Mouse (Mus musculus) forebrain, embryonic 11.5 days (tissue): ENCODE results near the gene Sertad2. TPM values are rescaled to one million over a fixed set of nuclear protein-coding genes. Genes with fewer than 3 reads are reported as not detected.
A peak's percentile ranks its signal among the peaks of the same experiment; 100 is the strongest.

Experiments used
- ATAC-seq: fragments of 200-750 bp; cut with Nextera tagmentation; replicated peaks from 2 replicates; pipeline ENCODE4 v1.8.0; 2017; ENCODE audit warnings: moderate TSS enrichment; ENCODE audit not compliant: low FRiP score
- DNase-seq: peaks from one replicate; pipeline ENCODE4 v3.0.0-alpha.2; 2017; ENCODE audit warnings: low spot score
- H3K27ac ChIP-seq: fragments of 300-500 bp; sonication (generic); 2 replicates; pipeline ENCODE4 v1.5.1; 2014; ENCODE audit warnings: low read depth, low read length
- H3K27me3 ChIP-seq: fragments of 300-500 bp; sonication (generic); 2 replicates; pipeline ENCODE4 v1.6.1; 2014; ENCODE audit warnings: mild to moderate bottlenecking, low read length, mixed read lengths; ENCODE audit not compliant: control insufficient read depth, insufficient read depth
- H3K36me3 ChIP-seq: fragments of 300-500 bp; sonication (generic); 2 replicates; pipeline ENCODE4 v1.6.1; 2014; ENCODE audit warnings: mild to moderate bottlenecking, low read length, moderate library complexity, mixed read lengths; ENCODE audit not compliant: control insufficient read depth, insufficient read depth
- H3K4me1 ChIP-seq: fragments of 300-500 bp; sonication (generic); replicated peaks from 2 replicates; pipeline ENCODE4 v1.6.1; 2014; ENCODE audit warnings: low read length, mixed read lengths; ENCODE audit not compliant: control insufficient read depth, insufficient read depth
- H3K4me2 ChIP-seq: fragments of 300-500 bp; sonication (generic); 2 replicates; pipeline ENCODE4 v1.6.1; 2014; ENCODE audit warnings: low read depth, mild to moderate bottlenecking, low read length, moderate library complexity, mixed read lengths; ENCODE audit not compliant: severe bottlenecking
- H3K4me3 ChIP-seq: fragments of 300-500 bp; sonication (generic); 2 replicates; pipeline ENCODE4 v1.5.1; 2014; ENCODE audit warnings: low read depth, low read length
- H3K9ac ChIP-seq: fragments of 300-500 bp; sonication (generic); 2 replicates; pipeline ENCODE4 v1.6.1; 2014; ENCODE audit warnings: low read length
- H3K9me3 ChIP-seq: fragments of 300-500 bp; sonication (generic); 2 replicates; pipeline ENCODE4 v1.6.1; 2016; ENCODE audit warnings: low read length, mixed read lengths; ENCODE audit not compliant: control insufficient read depth
- WGBS: fragments of 180-500 bp; shearing (Covaris S2); extraction: QIAGEN DNeasy Blood & Tissue Kit; methylation state at CpG from one replicate; pipeline ENCODE4 v1.1.7; 2014; 5-methylcytosine and 5-hydroxymethylcytosine counted together
- polyA plus RNA-seq: library from polyadenylated mRNA; unstranded; fragments of >200 nt; fragmentation: Nextera tagmentation; extraction: Ambion mirVana; gene quantifications from 2 replicates; pipeline ENCODE4 v1.2.1, GENCODE M21; 2014

The Sertad2 gene
- polyA plus RNA-seq, 1 experiment from 2014 or later = 26.5 TPM

DNA sequence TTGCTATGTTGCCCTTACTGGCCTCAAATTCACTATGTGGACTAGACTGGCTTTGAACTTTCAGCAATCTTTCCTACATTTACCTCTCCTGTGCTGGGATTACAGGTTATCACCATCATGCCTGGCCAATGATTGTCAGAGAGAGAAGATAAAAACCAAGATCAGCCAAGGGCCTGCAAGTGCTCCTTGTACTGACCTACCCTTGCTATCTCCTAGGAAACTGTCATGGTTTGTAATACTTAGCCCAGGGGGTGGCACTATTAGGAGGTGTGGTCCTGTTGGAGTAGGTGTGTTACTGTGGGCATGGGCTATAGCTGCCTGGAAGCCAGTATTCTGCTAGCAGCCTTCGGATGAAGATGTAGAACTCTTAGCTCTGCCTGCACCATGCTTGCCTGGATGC lies 18.6 kb upstream of the Sertad2 start:
- ATAC-seq = no peak
- 80% methylated on average over 1 of the region's 1 CpGs for WGBS
- Histone ChIP-seq H3K4me1 (no peaks in the 10 kb centered on the region), H3K36me3 (no peaks in the 10 kb centered on the region), H3K27me3 (no peaks in the 10 kb centered on the region), H3K27ac (no peak overlapping the region), H3K4me2 (no peak overlapping the region), H3K4me3 (no peak overlapping the region), H3K9me3 (no peaks in the 10 kb centered on the region), H3K9ac (no peak overlapping the region)
- no peak for DNase-seq

GRCm38 (mm10) chr11:20525909-20526308 lies 17.1 kb upstream of the Sertad2 start:
- no peak overlapping the region for H3K27ac ChIP-seq
- no peak for DNase-seq
- H3K9me3 ChIP-seq = no peaks in the 10 kb centered on the region
- H3K4me2 ChIP-seq = no peak overlapping the region
- 82% methylated on average over 8 of the region's 8 CpGs for WGBS
- H3K36me3 ChIP-seq = no peaks in the 10 kb centered on the region
- H3K4me3 ChIP-seq = no peak overlapping the region
- no peaks in the 10 kb centered on the region for H3K4me1 ChIP-seq
- H3K9ac ChIP-seq = no peak overlapping the region
- no peak for ATAC-seq
- no peaks in the 10 kb centered on the region for H3K27me3 ChIP-seq

- Histone ChIP-seq H3K36me3 (no peaks in the 10 kb centered on the region), H3K27ac (no peak overlapping the region), H3K4me2 (no peak overlapping the region), H3K4me3 (no peak overlapping the region), H3K9ac (no peak overlapping the region), H3K4me1 (no peaks in the 10 kb centered on the region), H3K27me3 (no peaks in the 10 kb centered on the region), H3K9me3 (no peaks in the 10 kb centered on the region)
- WGBS = 90% methylated on average over 3 of the region's 3 CpGs
- ATAC-seq = no peak
- DNase-seq = no peak
Observed at GRCm38 (mm10) chr11:20527901-20528300, 15.2 kb upstream of the Sertad2 start.

GRCm38 (mm10) chr11:20531682-20531991 lies 11.4 kb upstream of the Sertad2 start:
- Histone ChIP-seq H3K27ac (no peak overlapping the region), H3K4me2 (peak overlapping the region; percentile 52), H3K9ac (peak overlapping the region; percentile 49), H3K27me3 (no peaks in the 10 kb centered on the region), H3K36me3 (no peaks in the 10 kb centered on the region), H3K4me3 (peak overlapping the region; percentile 43), H3K4me1 (no peaks in the 10 kb centered on the region), H3K9me3 (no peaks in the 10 kb centered on the region)
- DNase-seq (no peak), ATAC-seq (no peak; the same call in 1 of the 2 replicates)
- 35% methylated on average over 1 of the region's 1 CpGs for WGBS

DNA sequence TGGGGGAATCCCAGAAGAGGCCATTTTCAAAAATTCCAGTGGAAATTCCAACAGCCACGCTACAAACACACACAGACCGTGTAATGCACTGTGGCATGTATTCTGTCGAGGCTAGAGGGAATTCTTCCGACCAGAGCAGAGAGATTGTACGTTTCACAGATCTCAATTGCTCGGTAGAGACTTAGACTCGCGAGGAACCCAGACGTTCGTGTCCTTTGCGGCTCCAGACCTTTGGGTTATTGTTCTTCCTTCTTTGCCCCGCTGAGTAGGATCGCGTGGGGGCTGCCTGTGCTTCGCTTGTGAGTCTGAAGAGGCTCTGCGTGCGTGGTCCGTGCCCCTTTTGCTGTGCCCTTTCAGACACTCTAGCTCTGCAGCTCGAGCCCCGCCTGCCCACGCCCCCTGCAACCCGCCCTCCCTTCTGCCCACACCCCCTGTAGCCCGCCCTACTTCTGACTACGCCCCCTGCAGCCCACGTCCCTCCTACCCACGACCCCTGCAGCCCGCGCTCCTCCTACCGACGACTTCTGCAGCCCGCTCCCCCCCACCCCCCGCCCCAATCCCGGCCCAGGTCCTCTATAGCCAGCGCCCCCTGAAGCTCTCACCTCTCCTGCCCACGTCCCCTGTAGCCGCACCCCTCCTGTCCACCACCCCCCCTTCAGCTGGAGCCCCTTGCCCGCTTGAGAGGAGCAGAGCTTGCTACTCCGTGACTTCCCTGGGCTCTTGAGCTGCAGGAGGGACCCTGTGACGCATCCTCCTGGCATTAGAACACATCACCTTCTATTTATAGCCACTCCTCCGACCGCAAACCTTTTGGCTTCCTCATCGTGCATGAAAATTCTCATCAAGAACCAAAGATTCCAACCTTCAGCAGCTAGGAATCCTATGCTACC lies 10.8 kb upstream of the Sertad2 start:
- Histone ChIP-seq H3K27ac (no peak overlapping the region), H3K27me3 (no peaks in the 10 kb centered on the region), H3K4me1 (no peaks in the 10 kb centered on the region), H3K9me3 (no peaks in the 10 kb centered on the region), H3K9ac (peak overlapping the region; percentile 49), H3K4me3 (peak overlapping the region; percentile 43), H3K4me2 (peak overlapping the region; percentile 52), H3K36me3 (no peaks in the 10 kb centered on the region)
- DNase-seq (peak; percentile 85), ATAC-seq (peak; percentile 85)
- under 1% methylated on average over 38 of the region's 42 CpGs for WGBS

DNA sequence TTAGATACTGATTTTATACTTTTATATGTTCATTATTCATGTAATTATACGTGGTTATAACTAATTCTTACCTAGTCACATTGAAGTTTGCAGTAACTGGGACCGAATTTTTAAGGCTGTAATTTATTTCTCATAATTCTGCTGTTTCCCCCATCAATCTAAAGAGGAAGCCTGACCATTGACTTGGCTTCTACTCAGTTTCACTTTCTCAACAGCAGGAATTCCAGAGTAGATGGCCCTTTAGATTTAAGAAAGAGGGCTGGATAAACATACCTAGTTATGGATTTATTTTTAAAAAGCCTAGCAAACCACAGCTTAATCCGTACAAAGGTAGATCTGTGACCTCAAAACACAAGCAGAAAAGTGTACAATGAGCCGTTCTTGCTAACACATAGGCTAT lies 9.8 kb upstream of the Sertad2 start:
- no peaks in the 10 kb centered on the region for H3K27me3 ChIP-seq
- no peaks in the 10 kb centered on the region for H3K9me3 ChIP-seq
- no peaks in the 10 kb centered on the region for H3K36me3 ChIP-seq
- H3K4me2 ChIP-seq = no peak overlapping the region
- H3K4me1 ChIP-seq = no peaks in the 10 kb centered on the region
- DNase-seq (no peak), ATAC-seq (no peak)
- no peak overlapping the region for H3K9ac ChIP-seq
- H3K4me3 ChIP-seq = no peak overlapping the region
- 85% methylated on average over 4 of the region's 4 CpGs for WGBS
- no peak overlapping the region for H3K27ac ChIP-seq

- no peaks in the 10 kb centered on the region; the same call in 1 of the 2 replicates for H3K27me3 ChIP-seq
- H3K9ac ChIP-seq = no peak overlapping the region
- no peak overlapping the region for H3K4me3 ChIP-seq
- 87% methylated on average over 3 of the region's 3 CpGs for WGBS
- no peaks in the 10 kb centered on the region for H3K36me3 ChIP-seq
- DNase-seq (no peak), ATAC-seq (no peak)
- H3K4me1 ChIP-seq = peaks cover 3% of the 10 kb centered on the region
- H3K27ac ChIP-seq = no peak overlapping the region
- H3K4me2 ChIP-seq = no peak overlapping the region
- H3K9me3 ChIP-seq = no peaks in the 10 kb centered on the region
Observed at GRCm38 (mm10) chr11:20537221-20537620, 5.8 kb upstream of the Sertad2 start.

DNA sequence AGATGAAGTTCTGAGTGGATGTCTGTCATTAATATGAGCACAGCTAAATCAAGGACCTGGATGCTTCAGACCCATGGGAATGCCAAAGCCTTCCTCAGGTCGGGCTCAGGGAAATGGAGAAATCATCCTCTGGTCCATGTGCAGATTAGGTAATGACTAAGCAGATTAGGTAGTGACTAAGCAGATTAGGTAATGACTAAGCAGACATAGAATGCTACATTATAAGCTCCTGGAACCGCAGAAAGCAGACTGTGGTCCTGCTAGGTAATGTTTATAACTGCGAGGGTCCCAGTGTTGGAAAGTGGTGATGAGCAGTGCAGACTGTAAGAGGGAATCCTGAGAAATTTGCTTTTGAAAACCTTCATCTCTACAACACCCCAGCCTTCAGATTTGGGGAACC lies 4.6 kb upstream of the Sertad2 start:
- no peaks in the 10 kb centered on the region for H3K36me3 ChIP-seq
- H3K27ac ChIP-seq = no peak overlapping the region
- no peaks in the 10 kb centered on the region for H3K9me3 ChIP-seq
- H3K9ac ChIP-seq = no peak overlapping the region
- H3K4me1 ChIP-seq = peaks cover 3% of the 10 kb centered on the region
- no peak overlapping the region for H3K4me2 ChIP-seq
- H3K4me3 ChIP-seq = no peak overlapping the region
- 84% methylated on average over 3 of the region's 3 CpGs for WGBS
- no peaks in the 10 kb centered on the region; the same call in 1 of the 2 replicates for H3K27me3 ChIP-seq
- DNase-seq = peak; percentile 13
- no peak for ATAC-seq

DNA sequence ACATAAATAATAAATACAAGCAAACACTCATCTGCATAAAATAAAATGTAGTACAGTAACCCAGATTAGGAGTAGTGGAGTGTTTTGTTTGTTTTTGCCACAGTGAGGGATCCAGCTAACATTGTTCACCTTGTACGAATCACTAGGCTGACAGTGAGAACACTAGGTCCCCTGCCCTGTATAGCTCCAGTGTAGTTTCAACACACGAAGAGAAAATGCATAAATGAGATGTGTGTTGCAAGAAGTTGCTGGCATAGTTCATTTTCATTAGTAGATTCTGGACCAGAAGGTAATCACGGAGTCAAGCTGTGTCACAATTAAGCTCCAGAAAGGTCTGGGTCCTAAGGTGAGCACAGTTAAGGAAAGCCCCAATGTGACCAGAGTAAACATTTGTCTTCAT lies 1.8 kb upstream of the Sertad2 start:
- DNase-seq (peak; percentile 3), ATAC-seq (no peak)
- no peak overlapping the region for H3K27ac ChIP-seq
- peaks cover 3% of the 10 kb centered on the region for H3K4me1 ChIP-seq
- no peaks in the 10 kb centered on the region; the same call in 1 of the 2 replicates for H3K27me3 ChIP-seq
- no peak overlapping the region for H3K9ac ChIP-seq
- H3K4me2 ChIP-seq = no peak overlapping the region
- no peaks in the 10 kb centered on the region for H3K9me3 ChIP-seq
- no peaks in the 10 kb centered on the region for H3K36me3 ChIP-seq
- 68% methylated on average over 3 of the region's 3 CpGs for WGBS
- no peak overlapping the region for H3K4me3 ChIP-seq
